Mouse (Mus musculus) liver, postnatal 0 days (tissue): Measurements from ENCODE around the gene Ntrk3.

ENCODE experiments used
- CTCF ChIP-seq: sonication (generic); IDR thresholded peaks from 2 replicates; pipeline ENCODE4 v1.5.1; 2016; ENCODE audit warnings: antibody characterized with exemption, low read depth
- EP300 ChIP-seq: IDR thresholded peaks from 2 replicates; pipeline ENCODE4 v1.6.1; 2016; ENCODE audit warnings: antibody characterized with exemption, low read depth, mild to moderate bottlenecking

GRCm38 (mm10) chr7:78157946-78158345 is 579.9 kb downstream of the Ntrk3 start:
- TF ChIP-seq EP300 (no peak), CTCF (no peak)
